Mouse (Mus musculus): Measurements from ENCODE around the gene Ppp1r3d. TPM values are rescaled to one million over a fixed set of nuclear protein-coding genes. Genes with fewer than 3 reads are reported as not detected.

The Ppp1r3d gene
- polyA plus RNA-seq, 1 experiment: 0.73 TPM

DNA sequence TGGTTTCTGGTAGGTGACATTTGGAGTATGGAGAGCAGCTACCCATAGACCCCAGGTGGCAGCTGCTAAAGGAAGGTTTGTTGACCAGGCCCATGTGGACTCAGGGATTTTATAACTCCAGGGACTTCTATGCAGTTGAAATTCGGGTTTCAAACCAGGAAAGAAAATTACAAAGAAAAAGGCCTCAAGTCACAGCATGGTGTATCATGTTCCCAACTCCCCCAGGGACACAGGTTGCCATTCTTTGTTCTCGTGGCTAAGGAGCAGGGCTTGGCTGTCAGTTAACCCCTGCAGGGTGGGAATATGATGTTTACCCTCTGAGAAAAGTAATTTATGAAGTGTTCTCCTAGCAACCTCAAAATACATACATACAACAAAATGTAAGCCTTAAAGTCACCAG is 36.0 kb upstream of the Ppp1r3d start:
- H3K9me3 ChIP-seq (replicated peaks; ENCODE audit: control insufficient read depth, insufficient read depth, low read length, poor library complexity, severe bottlenecking): no peaks in the 10 kb centered on the region
- H3K4me1 ChIP-seq (ENCODE audit: control insufficient read depth, insufficient read depth, low read length): no peaks in the 10 kb centered on the region
- no peak overlapping the region for H3K27ac ChIP-seq (ENCODE audit: insufficient read depth, low read length)
- H3K9ac ChIP-seq (ENCODE audit: low read depth, poor library complexity, severe bottlenecking): no peak overlapping the region
- no peak overlapping the region for H3K4me3 ChIP-seq (ENCODE audit: low read depth, low read length)
- no peaks in the 10 kb centered on the region for H3K36me3 ChIP-seq (ENCODE audit: control insufficient read depth, insufficient read depth, low read length, poor library complexity, severe bottlenecking)
- no peak for TF ChIP-seq CTCF (IDR thresholded peaks at IDR 0.05; ENCODE audit: low read depth, low read length)
- no peaks in the 10 kb centered on the region; the same call in 1 of the 2 replicates for H3K27me3 ChIP-seq (ENCODE audit: control insufficient read depth, insufficient read depth, low read length, poor library complexity, severe bottlenecking)

DNA sequence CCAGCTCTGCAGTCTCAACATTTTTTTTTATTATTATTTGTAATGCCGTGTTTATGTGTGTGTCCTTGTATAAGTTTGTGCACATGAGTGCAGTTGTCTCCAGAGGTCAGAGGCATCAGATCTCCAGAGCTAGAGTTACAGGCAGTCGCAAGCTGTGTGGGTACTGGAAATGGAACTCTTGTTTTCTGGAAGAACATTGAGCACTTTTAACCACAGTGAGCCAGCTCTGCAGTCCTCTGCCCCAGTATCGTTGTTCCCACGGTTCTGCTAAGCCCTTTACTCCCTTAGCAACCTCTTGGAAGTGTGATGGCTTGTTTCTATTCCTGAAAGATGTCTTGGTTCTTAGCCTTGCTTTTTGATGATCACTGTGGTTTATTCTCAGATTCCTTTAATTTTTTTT is 35.1 kb upstream of the Ppp1r3d start:
- TF ChIP-seq POLR2A (IDR thresholded peaks at IDR 0.05; ENCODE audit: insufficient read depth, low read length): no peak
- TF ChIP-seq EP300 (IDR thresholded peaks at IDR 0.05; ENCODE audit: insufficient read depth, low read depth, low read length): no peak
- no peak for TF ChIP-seq CTCF (IDR thresholded peaks at IDR 0.05; ENCODE audit: low read depth, low read length)
- Histone ChIP-seq H3K9ac (ENCODE audit: low read depth, poor library complexity, severe bottlenecking) (no peak overlapping the region), H3K36me3 (ENCODE audit: control insufficient read depth, insufficient read depth, low read length, poor library complexity, severe bottlenecking) (no peaks in the 10 kb centered on the region)

DNA sequence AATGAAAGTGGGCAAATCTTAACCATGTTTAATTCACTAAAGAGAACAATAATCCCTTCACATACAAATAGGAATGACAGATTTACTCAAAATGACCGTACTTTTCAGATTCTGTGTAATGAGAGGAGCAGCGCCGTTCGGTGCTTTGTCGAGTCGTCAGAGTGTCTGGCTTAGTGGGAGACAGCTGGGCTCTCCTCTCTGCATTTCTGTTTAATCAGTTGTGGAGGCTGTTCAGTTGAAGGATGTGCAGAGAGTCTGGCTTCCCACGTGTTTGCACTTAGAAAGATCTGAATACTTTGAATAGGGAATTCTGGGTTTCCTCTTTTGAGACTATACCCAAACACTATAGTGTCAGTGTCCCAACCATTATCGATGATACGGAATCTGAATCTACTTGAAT is 23.0 kb upstream of the Ppp1r3d start:
- Histone ChIP-seq H3K36me3 (ENCODE audit: control insufficient read depth, insufficient read depth, low read length, poor library complexity, severe bottlenecking) (no peaks in the 10 kb centered on the region), H3K27me3 (ENCODE audit: control insufficient read depth, insufficient read depth, low read length, poor library complexity, severe bottlenecking) (no peaks in the 10 kb centered on the region), H3K27ac (ENCODE audit: insufficient read depth, low read length) (no peak overlapping the region), H3K9me3 (replicated peaks; ENCODE audit: control insufficient read depth, insufficient read depth, low read length, poor library complexity, severe bottlenecking) (no peaks in the 10 kb centered on the region), H3K9ac (ENCODE audit: low read depth, poor library complexity, severe bottlenecking) (no peak overlapping the region), H3K4me1 (ENCODE audit: control insufficient read depth, insufficient read depth, low read length) (no peaks in the 10 kb centered on the region), H3K4me3 (ENCODE audit: low read depth, low read length) (no peak overlapping the region)
- TF ChIP-seq EP300 (IDR thresholded peaks at IDR 0.05; ENCODE audit: insufficient read depth, low read depth, low read length) (no peak), CTCF (IDR thresholded peaks at IDR 0.05; ENCODE audit: low read depth, low read length) (no peak), POLR2A (IDR thresholded peaks at IDR 0.05; ENCODE audit: insufficient read depth, low read length) (no peak)

More for the DNA sequence above, 35.1 kb upstream of the Ppp1r3d start:
- H3K27ac ChIP-seq (ENCODE audit: insufficient read depth, low read length): no peak overlapping the region
- H3K27me3 ChIP-seq (ENCODE audit: control insufficient read depth, insufficient read depth, low read length, poor library complexity, severe bottlenecking): no peaks in the 10 kb centered on the region; the same call in 1 of the 2 replicates
- no peaks in the 10 kb centered on the region for H3K9me3 ChIP-seq (replicated peaks; ENCODE audit: control insufficient read depth, insufficient read depth, low read length, poor library complexity, severe bottlenecking)
- H3K4me1 ChIP-seq (ENCODE audit: control insufficient read depth, insufficient read depth, low read length): no peaks in the 10 kb centered on the region
- no peak overlapping the region for H3K4me3 ChIP-seq (ENCODE audit: low read depth, low read length)

DNA sequence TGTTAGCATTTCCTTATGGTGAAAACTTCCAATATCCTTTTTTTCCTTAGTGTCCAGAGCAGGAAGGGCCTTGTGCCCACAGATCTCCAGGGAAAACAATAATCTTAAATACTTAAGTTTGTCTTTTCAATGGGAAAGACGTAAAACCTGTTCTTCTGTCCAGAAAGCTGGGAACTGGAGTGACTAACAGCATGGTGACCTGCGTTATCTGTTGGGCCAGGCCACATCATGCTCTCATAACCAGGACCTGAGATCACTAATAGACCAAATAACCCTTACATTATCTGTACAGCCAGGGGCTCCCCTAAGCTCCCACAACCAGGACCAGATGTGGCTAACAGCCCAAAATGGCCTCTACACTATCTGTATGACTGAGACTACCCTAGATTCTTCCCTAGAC is 19.6 kb upstream of the Ppp1r3d start:
- Histone ChIP-seq H3K9ac (ENCODE audit: low read depth, poor library complexity, severe bottlenecking) (no peak overlapping the region), H3K4me1 (ENCODE audit: control insufficient read depth, insufficient read depth, low read length) (no peaks in the 10 kb centered on the region), H3K27ac (ENCODE audit: insufficient read depth, low read length) (no peak overlapping the region), H3K27me3 (ENCODE audit: control insufficient read depth, insufficient read depth, low read length, poor library complexity, severe bottlenecking) (0 out of 2 replicates have a peak, but pooled peaks cover 1% of the 10 kb centered on the region), H3K9me3 (replicated peaks; ENCODE audit: control insufficient read depth, insufficient read depth, low read length, poor library complexity, severe bottlenecking) (no peaks in the 10 kb centered on the region), H3K36me3 (ENCODE audit: control insufficient read depth, insufficient read depth, low read length, poor library complexity, severe bottlenecking) (no peaks in the 10 kb centered on the region), H3K4me3 (ENCODE audit: low read depth, low read length) (no peak overlapping the region)
- TF ChIP-seq CTCF (IDR thresholded peaks at IDR 0.05; ENCODE audit: low read depth, low read length) (no peak), EP300 (IDR thresholded peaks at IDR 0.05; ENCODE audit: insufficient read depth, low read depth, low read length) (no peak), POLR2A (IDR thresholded peaks at IDR 0.05; ENCODE audit: insufficient read depth, low read length) (no peak)

DNA sequence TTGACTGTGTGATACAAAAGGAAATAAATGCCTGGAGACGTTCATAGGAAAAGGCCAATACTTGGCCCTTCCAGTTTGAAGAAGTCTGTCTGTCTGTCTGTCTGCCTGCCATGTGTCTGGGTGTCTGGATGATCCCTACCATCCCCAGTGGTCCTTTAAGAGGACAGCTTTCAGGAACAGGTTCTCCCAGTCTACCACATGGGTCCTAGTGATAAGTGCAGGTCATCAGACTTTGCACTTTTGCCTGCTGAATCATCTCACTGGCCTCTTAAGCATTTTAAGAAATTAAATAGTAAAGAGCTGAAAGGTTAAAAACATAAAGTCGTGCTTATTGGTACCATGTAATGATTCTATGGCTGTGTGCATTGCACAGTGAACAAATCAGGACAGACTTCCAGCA is 19.2 kb upstream of the Ppp1r3d start:
- no peak overlapping the region for H3K27ac ChIP-seq (ENCODE audit: insufficient read depth, low read length)
- no peaks in the 10 kb centered on the region for H3K4me1 ChIP-seq (ENCODE audit: control insufficient read depth, insufficient read depth, low read length)
- TF ChIP-seq CTCF (IDR thresholded peaks at IDR 0.05; ENCODE audit: low read depth, low read length) (no peak), POLR2A (IDR thresholded peaks at IDR 0.05; ENCODE audit: insufficient read depth, low read length) (no peak), EP300 (IDR thresholded peaks at IDR 0.05; ENCODE audit: insufficient read depth, low read depth, low read length) (no peak)
- no peak overlapping the region for H3K9ac ChIP-seq (ENCODE audit: low read depth, poor library complexity, severe bottlenecking)
- 0 out of 2 replicates have a peak, but pooled peaks cover 1% of the 10 kb centered on the region for H3K27me3 ChIP-seq (ENCODE audit: control insufficient read depth, insufficient read depth, low read length, poor library complexity, severe bottlenecking)
- H3K4me3 ChIP-seq (ENCODE audit: low read depth, low read length): no peak overlapping the region
- no peaks in the 10 kb centered on the region for H3K9me3 ChIP-seq (replicated peaks; ENCODE audit: control insufficient read depth, insufficient read depth, low read length, poor library complexity, severe bottlenecking)
- no peaks in the 10 kb centered on the region for H3K36me3 ChIP-seq (ENCODE audit: control insufficient read depth, insufficient read depth, low read length, poor library complexity, severe bottlenecking)

DNA sequence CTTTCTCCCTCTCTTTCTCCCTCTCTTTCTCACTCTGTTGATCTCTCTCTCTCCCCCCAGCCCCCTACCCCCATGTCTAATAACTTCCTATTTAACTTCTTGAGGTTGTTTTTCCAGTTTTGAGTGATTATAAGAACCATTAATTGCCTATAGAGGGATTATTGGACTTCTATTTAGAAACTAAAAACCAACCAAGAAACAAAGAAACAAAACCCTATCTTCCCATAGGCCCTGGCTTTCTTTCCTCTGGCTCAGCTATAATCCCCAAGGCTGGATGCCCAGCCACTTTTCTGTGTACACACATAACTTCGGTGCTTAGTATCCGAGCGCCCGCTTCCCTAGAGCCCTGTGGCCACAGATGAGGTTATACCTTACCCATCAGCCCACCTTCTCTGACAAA is 16.0 kb upstream of the Ppp1r3d start, which contains the start of gene Cdh26:
Gene Cdh26, plus strand, starts transcription at position 301 of the 400 bp plus-strand sequence.
- TF ChIP-seq EP300 (IDR thresholded peaks at IDR 0.05; ENCODE audit: insufficient read depth, low read depth, low read length) (no peak), POLR2A (IDR thresholded peaks at IDR 0.05; ENCODE audit: insufficient read depth, low read length) (no peak), CTCF (IDR thresholded peaks at IDR 0.05; ENCODE audit: low read depth, low read length) (no peak)
- Histone ChIP-seq H3K36me3 (ENCODE audit: control insufficient read depth, insufficient read depth, low read length, poor library complexity, severe bottlenecking) (no peaks in the 10 kb centered on the region), H3K27ac (ENCODE audit: insufficient read depth, low read length) (no peak within 1 kb of the TSS), H3K9me3 (replicated peaks; ENCODE audit: control insufficient read depth, insufficient read depth, low read length, poor library complexity, severe bottlenecking) (no peaks in the 10 kb centered on the region), H3K4me1 (ENCODE audit: control insufficient read depth, insufficient read depth, low read length) (no peaks in the 10 kb centered on the region), H3K27me3 (ENCODE audit: control insufficient read depth, insufficient read depth, low read length, poor library complexity, severe bottlenecking) (0 out of 2 replicates have a peak, but pooled peaks cover 1% of the 10 kb centered on the region), H3K4me3 (ENCODE audit: low read depth, low read length) (no peak within 1 kb of the TSS), H3K9ac (ENCODE audit: low read depth, poor library complexity, severe bottlenecking) (no peak within 1 kb of the TSS)
